In the genomic region with DNA sequence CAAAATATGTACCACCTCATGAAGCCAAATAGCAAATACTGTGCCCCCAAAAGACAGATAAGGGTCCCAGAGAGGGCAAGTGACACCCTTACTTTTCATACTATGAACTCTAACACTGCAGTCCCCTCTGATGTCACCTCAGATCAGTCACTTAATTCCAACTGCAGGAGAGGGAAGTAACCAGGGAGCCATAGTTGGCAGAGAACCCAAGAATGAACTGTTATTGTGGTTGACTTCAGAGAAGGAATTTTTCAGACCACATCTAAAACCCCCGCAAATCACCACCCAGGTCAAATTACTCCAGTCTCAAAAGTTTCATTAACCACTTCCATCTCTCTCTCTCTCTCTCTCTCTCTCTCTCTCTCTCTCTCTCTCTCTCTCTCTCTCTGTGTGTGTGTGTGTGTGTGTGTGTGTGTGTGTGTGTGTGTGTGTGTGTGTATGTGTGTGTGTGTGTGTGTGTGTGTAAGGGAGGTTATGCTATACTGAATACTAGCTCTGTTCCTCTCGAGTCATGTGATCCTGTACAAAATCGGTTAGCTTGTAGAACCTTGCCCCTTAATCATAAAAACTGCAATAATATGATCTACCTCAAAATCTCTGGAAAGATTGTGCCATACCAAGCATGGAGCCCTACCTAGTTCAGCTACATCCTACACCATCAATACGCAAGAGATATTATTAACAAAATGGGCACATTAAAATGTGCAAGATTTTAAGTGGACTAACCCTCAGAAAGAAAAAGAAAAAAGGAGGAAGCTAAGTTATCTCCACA, we compare ENCODE assay signal across 13 mouse cellular contexts.
A peak's percentile ranks its signal among the peaks of the same experiment; 100 is the strongest.
DNase-seq lines count a peak whose midpoint lies in the region; ATAC-seq and TF ChIP-seq lines count a peak whose summit lies in the region.
"Had no signal": no experiment of that assay in that cellular context is flagged by ENCODE, and none has a peak within 500 bp of the region (broad histone marks: within the 10 kb centered on the region; RNA-seq: fewer than 3 reads in every experiment).

No protein-coding gene starts in this region.

- intact Hi-C loops in heart, postnatal 14 days (cut with DNase I): no loop called here
- intact Hi-C loops in left cerebral cortex, postnatal 10 days (cut with DNase I): no loop called here

- H3K27ac ChIP-seq in heart, embryonic 13.5 days (replicated peaks): peak overlapping the region; percentile 73
- peak overlapping the region; percentile 52; the same call in 1 of the 2 replicates for H3K27ac ChIP-seq in lung, embryonic 14.5 days (ENCODE audit: low read depth)
- no peak overlapping the region for H3K27ac ChIP-seq in embryonic facial prominence, embryonic 13.5 days
- H3K27ac ChIP-seq: embryonic facial prominence, embryonic 15.5 days; midbrain, embryonic 12.5 days had no signal

- no peaks in the 10 kb centered on the region for H3K9me3 ChIP-seq in heart, embryonic 13.5 days
- H3K9me3 ChIP-seq in lung, embryonic 14.5 days (ENCODE audit: low read depth, low read length): no peaks in the 10 kb centered on the region
- H3K9me3 ChIP-seq in embryonic facial prominence, embryonic 13.5 days: no peaks in the 10 kb centered on the region
- H3K9me3 ChIP-seq: embryonic facial prominence, embryonic 15.5 days; liver, embryonic 13.5 days; midbrain, embryonic 12.5 days had no signal

- H3K4me1 ChIP-seq in heart, embryonic 13.5 days: peaks cover 73% of the 10 kb centered on the region
- peaks cover 9% of the 10 kb centered on the region for H3K4me1 ChIP-seq in lung, embryonic 14.5 days (ENCODE audit: insufficient read depth)
- peaks cover 50% of the 10 kb centered on the region for H3K4me1 ChIP-seq in embryonic facial prominence, embryonic 13.5 days

- DNase-seq in heart, postnatal 14 days: no peak
- peak; percentile 62 for DNase-seq in lung, embryonic 14.5 days
- DNase-seq in lung, postnatal 14 days: no peak
- peak; percentile 41 for DNase-seq in lung, postnatal 36 days
- no peak for DNase-seq in kidney, postnatal 10 days
- no peak for DNase-seq in left cerebral cortex, postnatal 10 days (ENCODE audit: extremely low spot score in 1 of 2, low spot score in 2 of 2)
- DNase-seq: cerebellum, adult 9-11 months; liver, embryonic 13.5 days had no signal

- no peaks in the 10 kb centered on the region for H3K27me3 ChIP-seq in heart, embryonic 13.5 days (replicated peaks)
- no peaks in the 10 kb centered on the region for H3K27me3 ChIP-seq in lung, embryonic 14.5 days (ENCODE audit: insufficient read depth, low read length)
- no peaks in the 10 kb centered on the region for H3K27me3 ChIP-seq in embryonic facial prominence, embryonic 13.5 days
- H3K27me3 ChIP-seq: embryonic facial prominence, embryonic 15.5 days; liver, embryonic 13.5 days; midbrain, embryonic 12.5 days had no signal

- WGBS in heart, embryonic 13.5 days: 52% methylated on average over 4 of the region's 4 CpGs
- 57% methylated on average over 4 of the region's 4 CpGs for WGBS in lung, embryonic 14.5 days
- WGBS in embryonic facial prominence, embryonic 13.5 days: 42% methylated on average over 4 of the region's 4 CpGs

- peak overlapping the region; percentile 40; the same call in 1 of the 2 replicates for H3K9ac ChIP-seq in heart, embryonic 13.5 days
- no peak overlapping the region for H3K9ac ChIP-seq in lung, embryonic 14.5 days
- H3K9ac ChIP-seq in embryonic facial prominence, embryonic 13.5 days: no peak overlapping the region
- H3K9ac ChIP-seq: embryonic facial prominence, embryonic 15.5 days; hindbrain, embryonic 14.5 days; liver, embryonic 13.5 days; midbrain, embryonic 12.5 days had no signal

- H3K4me3 ChIP-seq in heart, embryonic 13.5 days: no peak overlapping the region
- H3K4me3 ChIP-seq in lung, embryonic 14.5 days (ENCODE audit: low read depth, low read length): no peak overlapping the region
- H3K4me3 ChIP-seq in embryonic facial prominence, embryonic 13.5 days: no peak overlapping the region
- H3K4me3 ChIP-seq: embryonic facial prominence, embryonic 15.5 days; liver, embryonic 13.5 days; midbrain, embryonic 12.5 days had no signal

- no peak for TF ChIP-seq CTCF in lung, embryonic 14.5 days (IDR thresholded peaks at IDR 0.05; ENCODE audit: low read depth)

- H3K4me2 ChIP-seq in heart, embryonic 13.5 days: 0 out of 2 replicates have a peak overlapping the region, but pooled peaks have one; percentile 35
- no peak overlapping the region for H3K4me2 ChIP-seq in lung, embryonic 14.5 days
- no peak overlapping the region for H3K4me2 ChIP-seq in embryonic facial prominence, embryonic 13.5 days
- H3K4me2 ChIP-seq: embryonic facial prominence, embryonic 15.5 days; hindbrain, embryonic 14.5 days; liver, embryonic 13.5 days; midbrain, embryonic 12.5 days had no signal

- peaks cover 13% of the 10 kb centered on the region; the same call in 1 of the 2 replicates for H3K36me3 ChIP-seq in heart, embryonic 13.5 days
- peaks cover 21% of the 10 kb centered on the region for H3K36me3 ChIP-seq in lung, embryonic 14.5 days (ENCODE audit: insufficient read depth)
- 0 out of 2 replicates have a peak, but pooled peaks cover 6% of the 10 kb centered on the region for H3K36me3 ChIP-seq in embryonic facial prominence, embryonic 13.5 days
- H3K36me3 ChIP-seq: embryonic facial prominence, embryonic 15.5 days; liver, embryonic 13.5 days; midbrain, embryonic 12.5 days had no signal

- ATAC-seq in heart, embryonic 13.5 days (ENCODE audit: extremely low read depth, insufficient number of reproducible peaks, low FRiP score, low TSS enrichment): no peak
- ATAC-seq in lung, embryonic 14.5 days (ENCODE audit: insufficient read depth): no peak; the same call in 1 of the 2 replicates
- ATAC-seq in embryonic facial prominence, embryonic 13.5 days (ENCODE audit: insufficient number of reproducible peaks, insufficient read depth, low FRiP score, low TSS enrichment, low read depth): peak; percentile 48; the same call in 1 of the 2 replicates

Comparison
In these comparisons a context has a peak if more than half of its experiments do, and no peak if none do; other contexts are left out.
1. DNase-seq: peak in lung, embryonic 14.5 days (single experiment) and lung, postnatal 36 days (single experiment); none in heart, postnatal 14 days (0 of 2), lung, postnatal 14 days (single experiment), kidney, postnatal 10 days (single experiment) and left cerebral cortex, postnatal 10 days (0 of 2).